Comparison of ENCODE assay signal across 9 mouse cellular contexts in genomic region chr10:80071516-80071900, GRCm38 (mm10). TPM values are rescaled to one million over a fixed set of nuclear protein-coding genes. Genes with fewer than 3 reads are reported as not detected.
A peak's percentile ranks its signal among the peaks of the same experiment; 100 is the strongest.
DNase-seq lines count a peak whose midpoint lies in the region; ATAC-seq lines count a peak whose summit lies in the region.
"Had no signal": no experiment of that assay in that cellular context is flagged by ENCODE, and none has a peak within 500 bp of the region (broad histone marks: within the 10 kb centered on the region; RNA-seq: fewer than 3 reads in every experiment).

No protein-coding gene starts in this region.

- H3K9me3 ChIP-seq in heart, embryonic 10.5 days, result no peaks in the 10 kb centered on the region
- no peaks in the 10 kb centered on the region for H3K9me3 ChIP-seq in midbrain, embryonic 13.5 days
- H3K9me3 ChIP-seq in midbrain, embryonic 10.5 days (replicated peaks), result no peaks in the 10 kb centered on the region
- no peaks in the 10 kb centered on the region for H3K9me3 ChIP-seq in intestine, embryonic 15.5 days
- no peaks in the 10 kb centered on the region for H3K9me3 ChIP-seq in stomach, embryonic 14.5 days (ENCODE audit: control insufficient read depth, low read depth, low read length)

- H3K27me3 ChIP-seq in heart, embryonic 10.5 days (ENCODE audit: insufficient read depth, poor library complexity, severe bottlenecking), result no peaks in the 10 kb centered on the region
- no peaks in the 10 kb centered on the region for H3K27me3 ChIP-seq in midbrain, embryonic 13.5 days
- H3K27me3 ChIP-seq in midbrain, embryonic 10.5 days (ENCODE audit: low read depth, poor library complexity, severe bottlenecking), result 0 out of 2 replicates have a peak, but pooled peaks cover 6% of the 10 kb centered on the region
- H3K27me3 ChIP-seq in intestine, embryonic 15.5 days (replicated peaks), result no peaks in the 10 kb centered on the region
- H3K27me3 ChIP-seq in stomach, embryonic 14.5 days (ENCODE audit: control insufficient read depth, insufficient read depth, low read length), result no peaks in the 10 kb centered on the region

- H3K9ac ChIP-seq in midbrain, embryonic 13.5 days (replicated peaks), result no peak overlapping the region
- H3K9ac ChIP-seq in intestine, embryonic 15.5 days, result peak overlapping the region; percentile 31; the same call in 1 of the 2 replicates
- no peak overlapping the region for H3K9ac ChIP-seq in stomach, embryonic 14.5 days (replicated peaks; ENCODE audit: low read depth, low read length)

- H3K4me1 ChIP-seq in heart, embryonic 10.5 days, result peaks cover 63% of the 10 kb centered on the region
- H3K4me1 ChIP-seq in midbrain, embryonic 13.5 days (replicated peaks), result peaks cover 13% of the 10 kb centered on the region; the same call in 1 of the 2 replicates
- H3K4me1 ChIP-seq in midbrain, embryonic 10.5 days, result peaks cover 26% of the 10 kb centered on the region
- peaks cover 24% of the 10 kb centered on the region for H3K4me1 ChIP-seq in intestine, embryonic 15.5 days (replicated peaks)
- H3K4me1 ChIP-seq in stomach, embryonic 14.5 days (ENCODE audit: control insufficient read depth, insufficient read depth, low read length), result peaks cover 17% of the 10 kb centered on the region

- H3K4me2 ChIP-seq in midbrain, embryonic 13.5 days (replicated peaks), result no peak overlapping the region
- H3K4me2 ChIP-seq in intestine, embryonic 15.5 days (replicated peaks), result no peak overlapping the region
- H3K4me2 ChIP-seq in stomach, embryonic 14.5 days (replicated peaks; ENCODE audit: low read depth, low read length), result no peak overlapping the region

- H3K36me3 ChIP-seq in heart, embryonic 10.5 days, result peaks cover 26% of the 10 kb centered on the region
- H3K36me3 ChIP-seq in midbrain, embryonic 13.5 days, result peaks cover 16% of the 10 kb centered on the region
- H3K36me3 ChIP-seq in midbrain, embryonic 10.5 days, result peaks cover 13% of the 10 kb centered on the region
- H3K36me3 ChIP-seq in intestine, embryonic 15.5 days, result peaks cover 3% of the 10 kb centered on the region; the same call in 1 of the 2 replicates
- H3K36me3 ChIP-seq in stomach, embryonic 14.5 days (ENCODE audit: control insufficient read depth, insufficient read depth, low read length), result no peaks in the 10 kb centered on the region; the same call in 1 of the 2 replicates

- intact Hi-C loops in heart, postnatal 10 days (cut with DNase I), result loop anchor here (5.0 kb wide), 1 partner anchor 41 kb away; no protein-coding TSS in a partner anchor

- H3K27ac ChIP-seq in heart, embryonic 10.5 days, result peak overlapping the region; percentile 85
- H3K27ac ChIP-seq in midbrain, embryonic 13.5 days, result 0 out of 2 replicates have a peak overlapping the region, but pooled peaks have one; percentile 15
- no peak overlapping the region for H3K27ac ChIP-seq in midbrain, embryonic 10.5 days (replicated peaks)
- H3K27ac ChIP-seq in intestine, embryonic 15.5 days, result peak overlapping the region; percentile 76
- H3K27ac ChIP-seq in stomach, embryonic 14.5 days (ENCODE audit: low read length), result peak overlapping the region; percentile 84

- no peak for ATAC-seq in midbrain, embryonic 13.5 days
- no peak for ATAC-seq in intestine, embryonic 15.5 days
- ATAC-seq in stomach, embryonic 14.5 days (ENCODE audit: insufficient number of reproducible peaks, insufficient read depth, low FRiP score, low read depth), result no peak
- ATAC-seq in megakaryocyte-erythroid progenitor cell, adult 5-6 weeks (replicated peaks; ENCODE audit: low FRiP score, low TSS enrichment, poor library complexity, severe bottlenecking), result no peak

- 63% methylated on average over 3 of the region's 3 CpGs for WGBS in heart, embryonic 10.5 days
- WGBS in midbrain, embryonic 13.5 days, result 89% methylated on average over 3 of the region's 3 CpGs
- 83% methylated on average over 3 of the region's 3 CpGs for WGBS in midbrain, embryonic 10.5 days
- 79% methylated on average over 3 of the region's 3 CpGs for WGBS in intestine, embryonic 15.5 days
- WGBS in stomach, embryonic 14.5 days, result 79% methylated on average over 3 of the region's 3 CpGs

- H3K4me3 ChIP-seq in heart, embryonic 10.5 days, result no peak overlapping the region
- no peak overlapping the region for H3K4me3 ChIP-seq in midbrain, embryonic 13.5 days (replicated peaks)
- no peak overlapping the region for H3K4me3 ChIP-seq in midbrain, embryonic 10.5 days
- no peak overlapping the region for H3K4me3 ChIP-seq in intestine, embryonic 15.5 days (replicated peaks)
- H3K4me3 ChIP-seq in stomach, embryonic 14.5 days (ENCODE audit: low read depth, low read length), result no peak overlapping the region

- no peak for DNase-seq in heart, embryonic 10.5 days (ENCODE audit: low spot score)
- DNase-seq in heart, postnatal 10 days, result no peak
- DNase-seq in midbrain, embryonic 10.5 days (ENCODE audit: low spot score), result no peak
- DNase-seq in B cell, adult 2 months, result no peak
- DNase-seq: thymus, adult 2 months had no signal

RNA-seq across cellular contexts. Expression of gene Gpx4, which starts 24.5 kb away (rescaled TPM):
- polyA plus RNA-seq in heart, embryonic 10.5 days (2016; fragmentation: Nextera tagmentation; extraction: Ambion mirVana), result 767 and 797 TPM in 2 replicates
- total RNA-seq in heart, postnatal 10 days (2021), result 100 to 1,000 TPM; 551 to 562 TPM
- 498 and 532 TPM in 2 replicates for polyA plus RNA-seq in midbrain, embryonic 13.5 days (2015; fragmentation: Nextera tagmentation; extraction: Ambion mirVana)
- polyA plus RNA-seq in midbrain, embryonic 10.5 days (2016; fragmentation: Nextera tagmentation; extraction: Ambion mirVana), result 702 and 747 TPM in 2 replicates
- polyA plus RNA-seq in intestine, embryonic 15.5 days (2015; fragmentation: Nextera tagmentation; extraction: Ambion mirVana), result 712 and 771 TPM in 2 replicates
- 434 and 466 TPM in 2 replicates for polyA plus RNA-seq in stomach, embryonic 14.5 days (2014; fragmentation: Nextera tagmentation; extraction: Ambion mirVana)
- total RNA-seq in megakaryocyte-erythroid progenitor cell, adult 5-6 weeks (2014; fragmentation: Nextera tagmentation), result 566 and 603 TPM in 2 replicates
- 483 and 498 TPM in 2 replicates for total RNA-seq in megakaryocyte-erythroid progenitor cell, adult 5-6 weeks (2017)

RNA-seq across cellular contexts. Expression of gene Polr2e, which starts 31.9 kb away (rescaled TPM):
- polyA plus RNA-seq in heart, embryonic 10.5 days (2016; fragmentation: Nextera tagmentation; extraction: Ambion mirVana), result 181 and 233 TPM in 2 replicates
- 10 to 100 TPM; 79.0 to 79.1 TPM for total RNA-seq in heart, postnatal 10 days (2021)
- polyA plus RNA-seq in midbrain, embryonic 13.5 days (2015; fragmentation: Nextera tagmentation; extraction: Ambion mirVana), result 159 and 174 TPM in 2 replicates
- polyA plus RNA-seq in midbrain, embryonic 10.5 days (2016; fragmentation: Nextera tagmentation; extraction: Ambion mirVana), result 233 and 276 TPM in 2 replicates
- 206 and 218 TPM in 2 replicates for polyA plus RNA-seq in intestine, embryonic 15.5 days (2015; fragmentation: Nextera tagmentation; extraction: Ambion mirVana)
- 220 TPM in 2 replicates for polyA plus RNA-seq in stomach, embryonic 14.5 days (2014; fragmentation: Nextera tagmentation; extraction: Ambion mirVana)
- total RNA-seq in megakaryocyte-erythroid progenitor cell, adult 5-6 weeks (2014; fragmentation: Nextera tagmentation), result 145 and 157 TPM in 2 replicates
- 142 and 150 TPM in 2 replicates for total RNA-seq in megakaryocyte-erythroid progenitor cell, adult 5-6 weeks (2017)

RNA-seq across cellular contexts. Expression of gene Sbno2, which starts 33.9 kb away (rescaled TPM):
- polyA plus RNA-seq in heart, embryonic 10.5 days (2016; fragmentation: Nextera tagmentation; extraction: Ambion mirVana), result 14.8 and 15.6 TPM in 2 replicates
- 10 to 100 TPM; 15.1 to 17.6 TPM for total RNA-seq in heart, postnatal 10 days (2021)
- 13.4 and 15.3 TPM in 2 replicates for polyA plus RNA-seq in midbrain, embryonic 13.5 days (2015; fragmentation: Nextera tagmentation; extraction: Ambion mirVana)
- polyA plus RNA-seq in midbrain, embryonic 10.5 days (2016; fragmentation: Nextera tagmentation; extraction: Ambion mirVana), result 15.0 and 15.2 TPM in 2 replicates
- polyA plus RNA-seq in intestine, embryonic 15.5 days (2015; fragmentation: Nextera tagmentation; extraction: Ambion mirVana), result 12.8 and 14.0 TPM in 2 replicates
- 13.2 and 15.7 TPM in 2 replicates for polyA plus RNA-seq in stomach, embryonic 14.5 days (2014; fragmentation: Nextera tagmentation; extraction: Ambion mirVana)
- 34.4 and 39.7 TPM in 2 replicates for total RNA-seq in megakaryocyte-erythroid progenitor cell, adult 5-6 weeks (2014; fragmentation: Nextera tagmentation)
- total RNA-seq in megakaryocyte-erythroid progenitor cell, adult 5-6 weeks (2017), result 12.1 and 12.9 TPM in 2 replicates

RNA-seq across cellular contexts. Expression of gene Stk11, which starts 44.1 kb away (rescaled TPM):
- polyA plus RNA-seq in heart, embryonic 10.5 days (2016; fragmentation: Nextera tagmentation; extraction: Ambion mirVana), result 12.4 and 17.8 TPM in 2 replicates
- 100 to 1,000 TPM; 110 to 112 TPM for total RNA-seq in heart, postnatal 10 days (2021)
- 17.7 and 20.7 TPM in 2 replicates for polyA plus RNA-seq in midbrain, embryonic 13.5 days (2015; fragmentation: Nextera tagmentation; extraction: Ambion mirVana)
- 18.0 and 19.7 TPM in 2 replicates for polyA plus RNA-seq in midbrain, embryonic 10.5 days (2016; fragmentation: Nextera tagmentation; extraction: Ambion mirVana)
- polyA plus RNA-seq in intestine, embryonic 15.5 days (2015; fragmentation: Nextera tagmentation; extraction: Ambion mirVana), result 14.4 and 21.2 TPM in 2 replicates
- polyA plus RNA-seq in stomach, embryonic 14.5 days (2014; fragmentation: Nextera tagmentation; extraction: Ambion mirVana), result 25.2 and 25.9 TPM in 2 replicates
- 152 and 213 TPM in 2 replicates for total RNA-seq in megakaryocyte-erythroid progenitor cell, adult 5-6 weeks (2014; fragmentation: Nextera tagmentation)
- 116 and 174 TPM in 2 replicates for total RNA-seq in megakaryocyte-erythroid progenitor cell, adult 5-6 weeks (2017)

RNA-seq across cellular contexts. Expression of gene Arhgap45, which starts 55.1 kb away (rescaled TPM):
- 12.0 and 16.7 TPM in 2 replicates for polyA plus RNA-seq in heart, embryonic 10.5 days (2016; fragmentation: Nextera tagmentation; extraction: Ambion mirVana)
- 1 to 10 TPM; 5.0 to 6.1 TPM for total RNA-seq in heart, postnatal 10 days (2021)
- polyA plus RNA-seq in midbrain, embryonic 13.5 days (2015; fragmentation: Nextera tagmentation; extraction: Ambion mirVana), result 1.5 and 1.6 TPM in 2 replicates
- 7.9 and 8.0 TPM in 2 replicates for polyA plus RNA-seq in midbrain, embryonic 10.5 days (2016; fragmentation: Nextera tagmentation; extraction: Ambion mirVana)
- 6.3 and 6.5 TPM in 2 replicates for polyA plus RNA-seq in intestine, embryonic 15.5 days (2015; fragmentation: Nextera tagmentation; extraction: Ambion mirVana)
- polyA plus RNA-seq in stomach, embryonic 14.5 days (2014; fragmentation: Nextera tagmentation; extraction: Ambion mirVana), result 5.1 and 5.7 TPM in 2 replicates
- 76.2 and 103 TPM in 2 replicates for total RNA-seq in megakaryocyte-erythroid progenitor cell, adult 5-6 weeks (2014; fragmentation: Nextera tagmentation)
- 52.8 and 64.4 TPM in 2 replicates for total RNA-seq in megakaryocyte-erythroid progenitor cell, adult 5-6 weeks (2017)
